Mouse (Mus musculus) frontal cortex, postnatal 36 days (tissue): ENCODE measurements at regions not wholly inside any gene's neighbourhood (a gene's known extent, or its start where the extent isn't known, plus 50 kb on each side); places are given as distances from the start of the nearest gene placed in this dataset.
A peak's percentile ranks its signal among the peaks of the same experiment; 100 is the strongest.

Experiments
- DNase-seq, 2 experiments: peaks; one replicate each; pipeline ENCODE4 v3.0.0; 2022; ENCODE audit warnings: low spot score in 2 of 2

- DNase-seq = no peak
These were observed 77.0 kb upstream of the Lgr5 start for GRCm38 (mm10) chr10:115664567-115664966.

DNA sequence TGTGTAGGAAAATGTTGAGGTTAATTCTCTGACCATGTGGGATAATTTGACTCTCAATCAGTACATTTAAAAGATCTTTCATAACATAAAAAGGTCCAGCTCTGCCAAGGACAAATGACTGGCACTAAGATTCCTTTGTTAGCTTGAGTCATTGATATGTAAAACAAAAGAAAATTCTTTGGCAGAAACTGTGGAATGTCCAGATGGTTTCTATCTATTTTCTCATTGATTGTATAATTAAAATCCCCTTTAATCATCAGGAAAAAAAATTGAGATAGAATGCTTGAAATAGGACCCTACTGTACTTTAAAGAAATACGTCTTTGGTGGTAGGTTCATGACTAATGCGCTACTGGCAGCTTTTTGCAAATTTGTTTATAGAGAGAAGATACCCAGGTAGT is 89.1 kb upstream of the Lgr5 start:
- no peak for DNase-seq

DNA sequence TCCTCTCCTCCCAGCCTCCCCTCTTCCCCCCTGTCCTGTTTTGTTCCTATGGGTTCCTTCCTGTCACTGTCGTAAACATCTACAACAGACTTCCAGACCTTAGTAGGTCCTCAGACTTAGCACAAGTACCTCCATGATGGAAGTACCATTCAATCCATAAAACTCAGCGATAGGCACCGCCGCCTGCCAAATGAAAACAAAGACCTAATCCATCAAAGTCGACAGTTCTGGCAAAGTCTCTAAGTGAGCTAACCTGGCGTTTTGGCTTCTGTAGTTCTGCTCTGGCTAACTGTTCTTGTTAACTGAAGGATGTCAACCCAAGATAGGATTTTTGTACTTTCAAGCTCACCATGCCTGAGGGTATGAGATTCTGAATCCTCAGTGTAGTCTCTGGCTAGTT is 93.5 kb upstream of the Lgr5 start:
- no peak for DNase-seq

DNA sequence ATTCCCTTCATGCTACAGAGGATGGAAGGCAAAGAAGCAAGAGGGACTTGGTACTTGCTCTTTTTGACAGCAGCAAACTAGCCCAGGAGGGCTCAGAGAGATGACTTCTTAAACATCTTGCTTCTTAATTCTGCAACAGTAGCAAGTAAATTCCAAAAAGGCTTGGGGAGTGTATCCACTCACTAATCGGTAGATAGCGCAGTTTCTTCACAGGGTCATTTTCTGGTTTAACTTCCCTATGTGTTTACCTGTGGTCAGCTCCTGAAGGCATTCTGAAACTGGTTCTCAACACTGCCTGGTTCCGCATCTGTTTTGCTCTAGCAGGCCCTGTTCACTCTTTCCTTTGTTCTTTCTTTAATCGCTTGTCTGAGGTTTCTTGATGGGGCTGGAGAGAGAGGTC is 104.4 kb upstream of the Lgr5 start:
- DNase-seq = no peak

GRCm38 (mm10) chr10:115693986-115694833 is 106.6 kb upstream of the Lgr5 start:
- no peak for DNase-seq

GRCm38 (mm10) chr10:115702358-115702757 is 114.3 kb upstream of the Tspan8 start:
- no peak for DNase-seq

GRCm38 (mm10) chr10:115708623-115709022 is 108.0 kb upstream of the Tspan8 start:
- no peak for DNase-seq

- peak in 1 of 2 experiments; percentile 14 for DNase-seq
These were observed 102.7 kb upstream of the Tspan8 start for GRCm38 (mm10) chr10:115713896-115714295.

GRCm38 (mm10) chr10:115716178-115716577 is 100.5 kb upstream of the Tspan8 start:
- no peak for DNase-seq

DNA sequence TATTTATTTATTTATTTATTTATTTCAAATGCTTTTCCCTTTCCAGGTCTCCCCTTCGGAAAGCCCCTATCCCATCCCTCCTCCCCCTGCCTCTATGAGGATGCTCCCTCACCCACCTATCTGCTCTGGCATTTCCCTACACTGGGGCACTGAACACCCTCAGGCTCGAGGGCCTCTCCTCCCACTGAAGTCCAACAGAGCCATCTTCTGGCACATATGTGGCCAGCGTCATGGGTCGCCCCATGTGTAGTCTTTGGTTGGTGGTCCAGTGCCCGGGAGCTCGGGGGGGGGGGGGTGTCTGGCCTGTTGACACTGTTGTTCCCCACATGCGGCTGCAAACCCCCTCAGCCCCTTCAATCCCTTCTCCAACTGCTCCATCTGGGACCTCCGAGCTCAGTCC is 99.6 kb upstream of the Tspan8 start:
- DNase-seq = no peak

- DNase-seq = no peak
These were observed 94.0 kb upstream of the Tspan8 start for GRCm38 (mm10) chr10:115722589-115722988.

GRCm38 (mm10) chr10:115742634-115743347 is 73.8 kb upstream of the Tspan8 start:
- no peak for DNase-seq

- no peak for DNase-seq
These were observed 66.8 kb upstream of the Tspan8 start for GRCm38 (mm10) chr10:115749844-115750243.

DNA sequence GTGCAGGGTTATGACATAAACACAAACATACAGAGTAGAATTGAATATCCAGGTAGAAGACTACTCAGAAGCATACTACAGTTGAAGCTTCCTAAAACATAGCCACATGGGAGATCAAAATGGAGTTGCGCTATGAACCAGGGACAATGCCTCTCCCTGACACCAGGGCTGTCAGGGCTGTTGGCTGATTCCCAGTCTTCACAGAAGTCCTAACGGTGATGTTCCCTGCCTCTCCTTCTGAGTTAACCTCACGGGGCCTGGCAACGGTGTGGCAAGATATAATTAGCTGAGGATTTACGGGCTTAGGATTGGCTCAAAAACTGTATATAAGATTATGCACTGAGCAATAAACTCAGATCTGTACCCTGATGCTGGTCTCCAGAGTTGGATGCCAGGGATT is 66.4 kb upstream of the Tspan8 start:
- no peak for DNase-seq

DNA sequence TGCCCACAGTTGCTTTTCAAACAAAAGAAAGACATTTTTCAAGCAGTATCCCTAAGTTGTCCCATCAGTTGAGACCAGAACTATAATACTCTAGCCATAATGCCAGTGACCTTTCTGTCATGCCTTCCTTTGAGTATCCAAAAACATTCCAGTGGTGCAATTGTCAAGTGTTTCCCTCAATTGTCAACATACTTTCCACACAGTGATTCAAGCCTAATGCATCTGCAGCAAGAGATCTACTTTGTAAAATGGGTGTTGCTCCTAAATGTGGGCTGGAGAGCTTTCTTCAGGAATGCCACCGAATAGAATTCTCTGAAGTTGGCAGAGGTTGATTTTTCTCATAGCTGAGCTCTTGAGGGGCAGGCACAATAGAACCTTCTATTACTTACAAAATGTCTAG is 58.0 kb upstream of the Tspan8 start:
- no peak for DNase-seq
